Mouse (Mus musculus): ENCODE data around the gene Igf1r.

- TF ChIP-seq POLR2A (IDR thresholded peaks at IDR 0.05; ENCODE audit: extremely low read depth, insufficient read depth, low read length) (peak; percentile 72), CTCF (IDR thresholded peaks at IDR 0.05; ENCODE audit: extremely low read depth, insufficient read depth, low read length) (no peak)
These were observed 176.5 kb downstream of the Igf1r start for GRCm38 (mm10) chr7:68129077-68129511.

Measured in cortical plate, adult 2 months (tissue).